Mouse (Mus musculus): ENCODE measurements around the gene Glce. TPM values are rescaled to one million over a fixed set of nuclear protein-coding genes. Genes with fewer than 3 reads are reported as not detected.
A peak's percentile ranks its signal among the peaks of the same experiment; 100 is the strongest.

Gene Glce
- 9.6 and 10.7 TPM in 2 replicates for polyA plus RNA-seq (2014; fragmentation: Nextera tagmentation; extraction: Ambion mirVana)

DNA sequence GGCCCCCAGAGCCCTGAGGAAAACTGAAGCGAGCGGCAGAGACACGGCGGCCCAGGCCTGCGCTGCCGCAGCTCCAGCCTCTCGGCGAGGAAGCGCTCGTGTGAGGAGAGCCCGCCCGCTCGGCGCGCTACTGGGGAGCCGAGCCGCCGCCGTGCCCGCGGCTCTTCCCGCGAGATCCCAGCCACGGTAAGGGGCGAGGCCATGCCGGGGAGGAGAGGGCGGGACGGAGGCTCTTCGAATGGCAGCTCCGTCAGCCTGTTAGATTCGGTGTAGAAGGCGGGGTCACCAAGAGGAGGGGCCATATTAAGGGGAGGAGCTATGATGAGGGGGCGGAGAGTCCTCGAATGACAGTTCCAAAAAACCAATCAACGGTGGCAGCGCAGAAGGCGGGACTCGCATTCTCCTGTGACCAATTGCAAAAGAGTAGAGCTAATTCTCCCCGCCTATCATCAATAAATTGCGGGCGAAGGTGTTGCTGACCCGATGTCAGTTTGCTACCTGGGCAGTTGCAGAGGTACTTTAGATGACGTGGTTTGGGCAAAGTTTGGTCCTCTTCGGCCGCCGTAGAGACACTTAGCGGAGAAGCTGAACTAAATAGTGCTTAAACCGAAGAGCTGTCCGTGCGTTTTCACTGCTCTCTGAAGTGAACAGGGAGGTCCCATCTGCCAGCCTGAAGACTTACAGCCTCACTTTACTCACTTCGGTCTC is at the start of gene Glce:
TSS of gene Glce (minus strand) at position 148 of the 708 bp plus-strand sequence.
- H3K36me3 ChIP-seq (ENCODE audit: control insufficient read depth, insufficient read depth, low read length) = no peaks in the 10 kb centered on the region
- ATAC-seq (ENCODE audit: insufficient number of reproducible peaks, insufficient read depth, low FRiP score, low read depth) = peak; percentile 99
- H3K27ac ChIP-seq (replicated peaks in 1 of 2; ENCODE audit: control insufficient read depth in 1 of 2, insufficient read depth in 1 of 2, low read depth in 2 of 2, low read length in 2 of 2) = peak within 1 kb of the TSS; percentile 69 to 89
- peak within 1 kb of the TSS; percentile 95 for H3K9ac ChIP-seq (ENCODE audit: low read length)
- H3K9me3 ChIP-seq (ENCODE audit: control insufficient read depth, low read length) = no peaks in the 10 kb centered on the region
- peak within 1 kb of the TSS; percentile 76 to 93 for H3K4me3 ChIP-seq (ENCODE audit: control insufficient read depth in 1 of 2, insufficient read depth in 1 of 2, low read depth in 1 of 2, low read length in 2 of 2)
- H3K4me2 ChIP-seq (ENCODE audit: low read length) = peak within 1 kb of the TSS; percentile 98
- under 1% methylated on average over 51 of the region's 51 CpGs for WGBS
- no peaks in the 10 kb centered on the region for H3K4me1 ChIP-seq (ENCODE audit: control insufficient read depth in 2 of 2, insufficient read depth in 2 of 2, low read length in 2 of 2)
- H3K27me3 ChIP-seq (ENCODE audit: control insufficient read depth, insufficient read depth, low read length) = no peaks in the 10 kb centered on the region

- Histone ChIP-seq H3K27ac (replicated peaks in 1 of 2; ENCODE audit: control insufficient read depth in 1 of 2, insufficient read depth in 1 of 2, low read depth in 2 of 2, low read length in 2 of 2) (no peak overlapping the region), H3K27me3 (ENCODE audit: control insufficient read depth, insufficient read depth, low read length) (no peaks in the 10 kb centered on the region), H3K4me2 (ENCODE audit: low read length) (no peak overlapping the region), H3K4me3 (ENCODE audit: control insufficient read depth in 1 of 2, insufficient read depth in 1 of 2, low read depth in 1 of 2, low read length in 2 of 2) (no peak overlapping the region), H3K9me3 (ENCODE audit: control insufficient read depth, low read length) (no peaks in the 10 kb centered on the region), H3K9ac (ENCODE audit: low read length) (no peak overlapping the region), H3K4me1 (ENCODE audit: control insufficient read depth in 2 of 2, insufficient read depth in 2 of 2, low read length in 2 of 2) (peaks cover 0 to 2% of the 10 kb centered on the region in 2 experiments; a peak in 2 of 4 replicates), H3K36me3 (ENCODE audit: control insufficient read depth, insufficient read depth, low read length) (no peaks in the 10 kb centered on the region)
- WGBS = 76% methylated on average over 3 of the region's 3 CpGs
- ATAC-seq (ENCODE audit: insufficient number of reproducible peaks, insufficient read depth, low FRiP score, low read depth) = no peak
These were observed 49.8 kb upstream of the Glce start for GRCm38 (mm10) chr9:62172239-62172638.

DNA sequence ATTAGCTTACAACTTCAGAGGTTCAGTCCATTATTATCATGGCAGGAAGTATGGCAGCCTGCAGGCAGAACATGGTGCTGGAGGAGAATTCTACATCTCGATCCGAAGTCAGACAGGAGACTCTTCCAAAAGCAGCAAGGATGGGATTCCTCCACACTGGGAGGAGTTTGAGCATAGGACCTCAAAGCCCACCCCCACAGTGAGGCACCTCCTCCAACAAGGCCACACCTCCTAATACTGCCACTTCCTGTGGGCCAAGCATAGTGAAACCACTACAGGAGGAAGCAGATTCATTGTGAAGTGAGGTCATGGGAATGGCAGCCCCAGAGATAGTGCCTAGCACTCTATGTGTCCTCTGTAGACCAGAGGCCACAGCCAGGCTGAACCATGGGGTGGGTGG is 48.5 kb upstream of the Glce start:
- H3K36me3 ChIP-seq (ENCODE audit: control insufficient read depth, insufficient read depth, low read length) = no peaks in the 10 kb centered on the region
- H3K9me3 ChIP-seq (ENCODE audit: control insufficient read depth, low read length) = no peaks in the 10 kb centered on the region
- H3K4me3 ChIP-seq (ENCODE audit: control insufficient read depth in 1 of 2, insufficient read depth in 1 of 2, low read depth in 1 of 2, low read length in 2 of 2) = no peak overlapping the region
- H3K27me3 ChIP-seq (ENCODE audit: control insufficient read depth, insufficient read depth, low read length) = no peaks in the 10 kb centered on the region
- no peak for ATAC-seq (ENCODE audit: insufficient number of reproducible peaks, insufficient read depth, low FRiP score, low read depth)
- H3K9ac ChIP-seq (ENCODE audit: low read length) = no peak overlapping the region
- H3K4me1 ChIP-seq (ENCODE audit: control insufficient read depth in 2 of 2, insufficient read depth in 2 of 2, low read length in 2 of 2) = peaks cover 0 to 2% of the 10 kb centered on the region in 2 experiments; a peak in 2 of 4 replicates
- H3K4me2 ChIP-seq (ENCODE audit: low read length) = no peak overlapping the region
- 86% methylated on average over 2 of the region's 2 CpGs for WGBS
- H3K27ac ChIP-seq (replicated peaks in 1 of 2; ENCODE audit: control insufficient read depth in 1 of 2, insufficient read depth in 1 of 2, low read depth in 2 of 2, low read length in 2 of 2) = no peak overlapping the region

- H3K27ac ChIP-seq (replicated peaks in 1 of 2; ENCODE audit: control insufficient read depth in 1 of 2, insufficient read depth in 1 of 2, low read depth in 2 of 2, low read length in 2 of 2) = no peak overlapping the region
- H3K4me1 ChIP-seq (ENCODE audit: control insufficient read depth in 2 of 2, insufficient read depth in 2 of 2, low read length in 2 of 2) = no peaks in the 10 kb centered on the region; a peak in 1 of 4 replicates
- no peaks in the 10 kb centered on the region for H3K36me3 ChIP-seq (ENCODE audit: control insufficient read depth, insufficient read depth, low read length)
- WGBS = 51% methylated on average over 5 of the region's 5 CpGs
- no peak overlapping the region for H3K4me2 ChIP-seq (ENCODE audit: low read length)
- ATAC-seq (ENCODE audit: insufficient number of reproducible peaks, insufficient read depth, low FRiP score, low read depth) = no peak
- H3K9ac ChIP-seq (ENCODE audit: low read length) = no peak overlapping the region
- no peaks in the 10 kb centered on the region for H3K27me3 ChIP-seq (ENCODE audit: control insufficient read depth, insufficient read depth, low read length)
- no peak overlapping the region for H3K4me3 ChIP-seq (ENCODE audit: control insufficient read depth in 1 of 2, insufficient read depth in 1 of 2, low read depth in 1 of 2, low read length in 2 of 2)
- no peaks in the 10 kb centered on the region for H3K9me3 ChIP-seq (ENCODE audit: control insufficient read depth, low read length)
These were observed 44.2 kb upstream of the Glce start for GRCm38 (mm10) chr9:62166621-62167020.

DNA sequence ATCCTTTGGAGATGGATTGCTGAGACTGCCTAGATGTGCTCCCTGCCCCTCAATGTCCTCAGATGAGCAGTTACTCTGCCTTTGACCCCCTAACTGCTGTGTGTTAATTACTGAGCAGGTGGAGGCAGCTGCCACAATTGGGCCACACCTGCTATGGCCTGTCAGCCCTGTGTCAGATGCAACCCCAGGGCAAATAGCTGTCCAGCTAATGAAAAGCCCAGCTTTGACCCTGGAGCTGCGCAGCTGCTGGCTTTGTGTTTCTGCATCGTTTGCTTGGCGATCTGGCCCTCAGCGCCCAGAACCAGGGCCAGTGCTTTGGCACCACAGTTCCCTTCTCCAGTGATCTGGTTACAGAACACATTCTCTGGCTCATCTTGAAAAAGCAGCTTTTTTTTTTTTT is 43.7 kb upstream of the Glce start:
- Histone ChIP-seq H3K4me3 (ENCODE audit: control insufficient read depth in 1 of 2, insufficient read depth in 1 of 2, low read depth in 1 of 2, low read length in 2 of 2) (no peak overlapping the region), H3K27ac (replicated peaks in 1 of 2; ENCODE audit: control insufficient read depth in 1 of 2, insufficient read depth in 1 of 2, low read depth in 2 of 2, low read length in 2 of 2) (no peak overlapping the region), H3K27me3 (ENCODE audit: control insufficient read depth, insufficient read depth, low read length) (no peaks in the 10 kb centered on the region), H3K36me3 (ENCODE audit: control insufficient read depth, insufficient read depth, low read length) (no peaks in the 10 kb centered on the region), H3K9ac (ENCODE audit: low read length) (no peak overlapping the region), H3K9me3 (ENCODE audit: control insufficient read depth, low read length) (no peaks in the 10 kb centered on the region), H3K4me1 (ENCODE audit: control insufficient read depth in 2 of 2, insufficient read depth in 2 of 2, low read length in 2 of 2) (no peaks in the 10 kb centered on the region; a peak in 1 of 4 replicates), H3K4me2 (ENCODE audit: low read length) (no peak overlapping the region)
- WGBS = 86% methylated on average over 4 of the region's 4 CpGs
- ATAC-seq (ENCODE audit: insufficient number of reproducible peaks, insufficient read depth, low FRiP score, low read depth) = no peak

DNA sequence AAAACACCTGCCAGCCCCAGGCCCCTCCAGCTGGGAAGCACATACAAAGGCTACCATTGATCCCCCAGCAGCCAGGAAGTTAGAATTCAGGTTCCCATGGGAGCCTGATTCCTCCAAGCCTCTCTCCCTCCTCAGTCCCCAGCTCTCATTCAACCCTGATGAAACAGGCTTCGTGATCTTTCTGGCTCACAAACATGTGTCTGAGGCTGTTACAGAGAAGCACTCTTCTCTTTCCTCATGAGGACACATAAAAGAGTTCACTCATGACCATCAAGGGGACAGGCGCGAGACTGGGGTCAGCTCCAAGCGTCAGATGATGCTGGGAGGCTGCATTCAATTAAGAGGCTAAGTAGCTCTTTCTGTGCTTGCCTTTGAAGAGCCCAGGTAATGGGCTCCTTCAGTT is 40.4 kb upstream of the Glce start:
- WGBS = 59% methylated on average over 4 of the region's 4 CpGs
- Histone ChIP-seq H3K36me3 (ENCODE audit: control insufficient read depth, insufficient read depth, low read length) (no peaks in the 10 kb centered on the region), H3K4me3 (ENCODE audit: control insufficient read depth in 1 of 2, insufficient read depth in 1 of 2, low read depth in 1 of 2, low read length in 2 of 2) (no peak overlapping the region), H3K27me3 (ENCODE audit: control insufficient read depth, insufficient read depth, low read length) (no peaks in the 10 kb centered on the region), H3K4me2 (ENCODE audit: low read length) (no peak overlapping the region), H3K9ac (ENCODE audit: low read length) (no peak overlapping the region), H3K27ac (replicated peaks in 1 of 2; ENCODE audit: control insufficient read depth in 1 of 2, insufficient read depth in 1 of 2, low read depth in 2 of 2, low read length in 2 of 2) (no peak overlapping the region), H3K9me3 (ENCODE audit: control insufficient read depth, low read length) (no peaks in the 10 kb centered on the region), H3K4me1 (ENCODE audit: control insufficient read depth in 2 of 2, insufficient read depth in 2 of 2, low read length in 2 of 2) (no peaks in the 10 kb centered on the region; a peak in 1 of 4 replicates)
- ATAC-seq (ENCODE audit: insufficient number of reproducible peaks, insufficient read depth, low FRiP score, low read depth) = no peak

- no peaks in the 10 kb centered on the region for H3K27me3 ChIP-seq (ENCODE audit: control insufficient read depth, insufficient read depth, low read length)
- ATAC-seq (ENCODE audit: insufficient number of reproducible peaks, insufficient read depth, low FRiP score, low read depth) = no peak
- 65% methylated on average over 6 of the region's 6 CpGs for WGBS
These were observed 38.3 kb upstream of the Glce start for GRCm38 (mm10) chr9:62160788-62161187.

DNA sequence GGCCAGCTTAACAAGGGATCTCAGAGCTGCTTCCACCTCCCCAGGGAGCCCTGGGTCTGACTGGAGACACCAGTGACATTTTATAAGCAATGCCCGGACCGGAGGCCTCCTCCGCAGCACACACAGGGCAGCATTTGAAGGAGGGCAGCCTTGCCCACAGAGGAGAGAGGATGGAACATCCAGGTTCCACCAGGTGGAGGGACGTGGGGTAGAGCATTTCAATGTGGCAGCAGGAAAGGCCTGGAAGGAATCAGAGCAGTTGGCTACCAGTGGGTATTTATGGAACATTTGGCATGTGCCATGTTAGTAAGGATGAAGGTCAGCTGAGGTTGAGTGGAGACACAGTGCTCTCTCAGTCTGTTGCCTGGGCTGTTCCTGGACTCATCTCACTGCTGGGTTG is 36.3 kb upstream of the Glce start:
- H3K9me3 ChIP-seq (ENCODE audit: control insufficient read depth, low read length) = no peaks in the 10 kb centered on the region
- no peak overlapping the region for H3K27ac ChIP-seq (replicated peaks in 1 of 2; ENCODE audit: control insufficient read depth in 1 of 2, insufficient read depth in 1 of 2, low read depth in 2 of 2, low read length in 2 of 2)
- no peak for ATAC-seq (ENCODE audit: insufficient number of reproducible peaks, insufficient read depth, low FRiP score, low read depth)
- H3K4me3 ChIP-seq (ENCODE audit: control insufficient read depth in 1 of 2, insufficient read depth in 1 of 2, low read depth in 1 of 2, low read length in 2 of 2) = no peak overlapping the region
- H3K4me1 ChIP-seq (ENCODE audit: control insufficient read depth in 2 of 2, insufficient read depth in 2 of 2, low read length in 2 of 2) = no peaks in the 10 kb centered on the region; a peak in 1 of 4 replicates
- H3K9ac ChIP-seq (ENCODE audit: low read length) = no peak overlapping the region
- WGBS = 86% methylated on average over 4 of the region's 4 CpGs
- H3K36me3 ChIP-seq (ENCODE audit: control insufficient read depth, insufficient read depth, low read length) = no peaks in the 10 kb centered on the region
- H3K27me3 ChIP-seq (ENCODE audit: control insufficient read depth, insufficient read depth, low read length) = no peaks in the 10 kb centered on the region
- H3K4me2 ChIP-seq (ENCODE audit: low read length) = no peak overlapping the region

More at GRCm38 (mm10) chr9:62160788-62161187, 38.3 kb upstream of the Glce start:
- Histone ChIP-seq H3K9ac (ENCODE audit: low read length) (no peak overlapping the region), H3K4me2 (ENCODE audit: low read length) (no peak overlapping the region), H3K36me3 (ENCODE audit: control insufficient read depth, insufficient read depth, low read length) (no peaks in the 10 kb centered on the region), H3K9me3 (ENCODE audit: control insufficient read depth, low read length) (no peaks in the 10 kb centered on the region), H3K27ac (replicated peaks in 1 of 2; ENCODE audit: control insufficient read depth in 1 of 2, insufficient read depth in 1 of 2, low read depth in 2 of 2, low read length in 2 of 2) (no peak overlapping the region), H3K4me1 (ENCODE audit: control insufficient read depth in 2 of 2, insufficient read depth in 2 of 2, low read length in 2 of 2) (no peaks in the 10 kb centered on the region; a peak in 1 of 4 replicates), H3K4me3 (ENCODE audit: control insufficient read depth in 1 of 2, insufficient read depth in 1 of 2, low read depth in 1 of 2, low read length in 2 of 2) (no peak overlapping the region)
